Mouse (Mus musculus) splenic B cell, adult 2 months (primary cell): ENCODE measurements around the gene Srsf7.

Experiments used
- DNase-seq: peaks from one replicate; pipeline ENCODE4 v3.0.0-alpha.2; 2011; ENCODE audit warnings: low read depth, low spot score
- H3K27me3 ChIP-seq: 2 replicates; pipeline ENCODE4 v1.6.1; 2012; ENCODE audit warnings: mild to moderate bottlenecking, low read length, moderate library complexity, mixed read lengths; ENCODE audit not compliant: control insufficient read depth, poor library complexity, insufficient read depth, severe bottlenecking
- H3K36me3 ChIP-seq: 2 replicates; pipeline ENCODE4 v1.6.1; 2012; ENCODE audit warnings: mild to moderate bottlenecking, low read length, moderate library complexity, mixed read lengths; ENCODE audit not compliant: control insufficient read depth, poor library complexity, insufficient read depth, severe bottlenecking

The Srsf7 gene

DNA sequence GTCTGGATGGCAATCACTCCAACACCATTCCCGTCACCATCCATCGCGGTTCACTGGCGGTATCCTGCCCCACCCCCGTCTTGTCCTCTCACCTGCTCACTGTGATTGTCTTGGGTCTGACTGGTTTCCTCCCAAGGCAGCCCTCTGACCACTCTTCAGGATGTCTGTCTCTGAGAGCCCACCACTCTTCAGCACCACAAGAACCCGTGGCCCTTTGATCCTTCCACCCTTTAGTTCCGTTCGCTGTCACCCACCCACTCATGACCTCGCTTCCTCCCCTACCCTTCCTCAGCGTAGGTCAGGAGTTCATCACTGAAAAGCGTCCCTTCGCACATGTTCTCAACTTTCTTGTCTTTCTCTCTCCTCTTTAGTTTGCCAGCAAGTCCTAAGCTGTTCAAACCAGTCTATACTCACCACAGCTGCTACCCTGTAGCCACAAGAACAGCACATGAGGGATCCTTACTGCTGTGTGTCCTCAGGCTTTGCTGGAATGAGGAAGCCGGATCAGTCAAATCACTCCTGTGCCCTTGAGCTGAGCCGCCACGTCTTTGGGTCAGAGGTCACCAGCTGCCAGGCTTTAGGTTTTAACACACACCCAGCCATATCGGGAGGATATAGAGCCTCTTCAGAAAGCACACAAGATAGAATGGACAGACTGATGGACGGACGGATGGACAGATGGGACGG is 32.3 kb downstream of the Srsf7 start:
- H3K36me3 ChIP-seq = no peaks in the 10 kb centered on the region
- no peaks in the 10 kb centered on the region for H3K27me3 ChIP-seq
- peak; percentile 50 for DNase-seq

DNA sequence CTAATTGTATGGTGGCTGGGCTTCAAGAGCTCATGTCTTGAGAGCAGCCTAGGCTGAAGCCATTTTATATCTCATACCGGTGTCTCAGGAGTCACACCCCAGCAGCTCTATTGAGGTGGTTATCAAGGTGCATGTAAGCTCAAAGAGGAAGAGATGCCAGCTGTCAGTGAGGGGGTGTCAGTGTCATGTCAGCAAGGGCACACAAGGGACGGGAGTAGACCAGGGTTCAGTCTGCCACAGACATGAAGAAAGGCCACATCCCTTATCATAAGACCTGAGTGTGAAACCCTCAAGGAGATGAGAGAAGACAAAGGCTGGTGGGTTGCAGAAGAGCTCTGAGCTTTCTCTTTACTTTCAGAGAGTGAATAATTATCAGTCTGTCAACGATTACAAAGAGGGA is 33.0 kb downstream of the Srsf7 start:
- H3K27me3 ChIP-seq = no peaks in the 10 kb centered on the region
- peak; percentile 59 for DNase-seq
- H3K36me3 ChIP-seq = no peaks in the 10 kb centered on the region

GRCm38 (mm10) chr17:80173708-80174107 is 33.4 kb downstream of the Srsf7 start:
- no peak for DNase-seq
- no peaks in the 10 kb centered on the region for H3K36me3 ChIP-seq
- H3K27me3 ChIP-seq = no peaks in the 10 kb centered on the region

DNA sequence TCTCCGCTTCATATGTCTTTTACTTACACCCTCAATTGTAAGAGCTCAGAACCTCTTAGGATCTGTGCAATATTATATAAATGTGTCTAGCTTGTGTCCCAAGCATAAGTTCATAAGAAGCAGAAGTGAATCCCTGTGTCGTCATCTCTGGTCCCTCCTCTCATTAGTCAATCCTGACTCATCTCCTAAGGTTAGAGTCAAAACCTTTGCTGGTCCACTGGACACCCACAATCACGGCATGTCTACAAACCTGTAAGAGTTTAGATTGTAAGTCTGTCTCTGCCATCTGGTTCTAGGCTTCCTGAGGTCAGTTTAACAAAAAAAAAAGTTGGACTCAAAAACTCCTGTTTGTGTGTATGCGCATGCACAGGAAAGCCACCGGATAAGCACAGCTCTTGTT is 34.3 kb downstream of the Srsf7 start:
- DNase-seq = peak; percentile 42
- H3K36me3 ChIP-seq = no peaks in the 10 kb centered on the region
- H3K27me3 ChIP-seq = no peaks in the 10 kb centered on the region

GRCm38 (mm10) chr17:80171948-80172347 is 35.2 kb downstream of the Srsf7 start:
- Histone ChIP-seq H3K36me3 (no peaks in the 10 kb centered on the region), H3K27me3 (no peaks in the 10 kb centered on the region)
- DNase-seq = no peak

GRCm38 (mm10) chr17:80170951-80171350 is 36.2 kb downstream of the Srsf7 start:
- Histone ChIP-seq H3K27me3 (no peaks in the 10 kb centered on the region), H3K36me3 (no peaks in the 10 kb centered on the region)
- no peak for DNase-seq

GRCm38 (mm10) chr17:80169792-80170191 is 37.3 kb downstream of the Srsf7 start:
- no peak for DNase-seq
- H3K36me3 ChIP-seq = no peaks in the 10 kb centered on the region
- no peaks in the 10 kb centered on the region for H3K27me3 ChIP-seq

DNA sequence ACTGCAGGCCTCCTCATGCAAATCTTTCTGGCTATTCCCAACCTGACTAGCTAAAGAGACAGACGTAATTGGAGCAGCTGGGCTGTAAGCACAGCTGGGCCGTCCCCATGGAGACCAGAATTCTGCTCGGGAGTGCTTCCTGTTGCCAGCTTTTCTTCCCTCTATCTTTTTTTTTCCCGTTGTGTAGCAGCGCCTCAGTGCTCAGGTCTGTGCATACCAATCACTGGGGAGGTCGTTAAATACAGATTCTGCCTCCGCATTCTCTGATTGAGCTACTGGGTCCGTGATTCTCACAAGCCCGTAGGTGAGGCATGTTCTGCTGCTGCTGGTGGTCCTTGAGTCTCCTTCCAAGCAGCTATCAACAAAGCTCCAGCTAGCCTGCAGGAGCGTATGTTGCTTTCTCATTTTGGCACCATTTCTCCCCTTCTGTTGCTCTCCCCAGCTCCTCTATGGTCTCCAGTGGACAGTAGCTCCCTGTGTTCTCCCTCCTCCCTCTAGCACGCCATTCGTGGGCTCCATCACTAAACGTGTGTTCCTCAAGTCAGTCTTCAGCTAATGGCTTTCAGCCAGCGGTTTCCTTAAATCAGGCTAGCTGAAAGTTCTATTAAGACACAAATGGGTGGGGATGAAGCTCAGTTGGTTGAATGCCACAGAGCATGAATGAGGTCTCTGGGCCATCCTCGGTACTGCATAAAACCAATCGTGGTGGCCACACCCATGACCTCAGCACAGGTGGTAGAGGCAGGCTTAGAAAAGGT is 38.5 kb downstream of the Srsf7 start:
- no peak for DNase-seq
- no peaks in the 10 kb centered on the region for H3K36me3 ChIP-seq
- H3K27me3 ChIP-seq = no peaks in the 10 kb centered on the region

GRCm38 (mm10) chr17:80167851-80168251 is 39.3 kb downstream of the Srsf7 start:
- H3K36me3 ChIP-seq = no peaks in the 10 kb centered on the region
- DNase-seq = no peak
- no peaks in the 10 kb centered on the region for H3K27me3 ChIP-seq

DNA sequence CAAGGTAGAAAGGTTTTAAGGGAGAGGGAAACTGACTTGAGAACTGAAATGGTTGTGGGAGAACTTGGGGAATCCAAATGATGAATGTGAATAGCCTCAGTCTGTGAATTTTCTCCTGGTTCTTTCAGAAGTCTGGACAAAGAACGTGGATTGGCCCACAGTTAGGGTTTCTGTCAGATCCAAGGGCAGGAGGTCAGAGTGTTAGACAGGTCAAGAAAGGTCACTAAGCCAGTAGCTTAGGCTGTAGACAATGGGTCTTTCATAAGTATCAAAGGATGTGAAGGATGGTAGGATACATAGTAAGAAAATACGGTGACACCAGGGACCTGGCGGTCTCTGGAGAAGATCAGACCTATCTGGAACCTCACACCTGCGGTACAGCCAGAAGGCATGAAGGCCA is 39.7 kb downstream of the Srsf7 start:
- DNase-seq = no peak
- no peaks in the 10 kb centered on the region for H3K36me3 ChIP-seq

GRCm38 (mm10) chr17:80166346-80166745 is 40.8 kb downstream of the Srsf7 start:
- no peak for DNase-seq
- Histone ChIP-seq H3K36me3 (no peaks in the 10 kb centered on the region), H3K27me3 (no peaks in the 10 kb centered on the region)

More for the DNA sequence above, 39.7 kb downstream of the Srsf7 start:
- no peaks in the 10 kb centered on the region for H3K27me3 ChIP-seq

DNA sequence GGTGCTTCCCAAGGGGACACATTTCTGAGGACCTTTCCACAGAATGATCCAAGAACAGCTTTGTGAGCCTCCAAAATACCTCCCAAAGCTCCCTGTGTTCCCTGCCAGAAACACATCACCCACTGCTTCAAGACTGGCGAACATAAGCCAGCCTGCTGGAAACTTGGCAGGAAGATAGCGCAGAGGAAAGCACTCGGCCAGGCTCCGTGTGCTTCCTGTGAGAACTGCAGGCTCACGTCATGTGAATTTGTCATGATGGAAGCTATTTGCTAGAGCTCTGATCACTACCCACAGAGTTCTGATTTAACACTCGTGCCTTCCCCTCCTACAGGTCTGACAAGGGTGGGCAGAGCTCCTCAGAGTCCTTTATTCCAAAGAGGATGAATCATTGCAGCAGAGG is 41.4 kb downstream of the Srsf7 start:
- Histone ChIP-seq H3K36me3 (no peaks in the 10 kb centered on the region), H3K27me3 (no peaks in the 10 kb centered on the region)
- no peak for DNase-seq

GRCm38 (mm10) chr17:80163991-80164390 is 43.1 kb downstream of the Srsf7 start:
- H3K27me3 ChIP-seq = no peaks in the 10 kb centered on the region
- no peaks in the 10 kb centered on the region for H3K36me3 ChIP-seq
- no peak for DNase-seq

DNA sequence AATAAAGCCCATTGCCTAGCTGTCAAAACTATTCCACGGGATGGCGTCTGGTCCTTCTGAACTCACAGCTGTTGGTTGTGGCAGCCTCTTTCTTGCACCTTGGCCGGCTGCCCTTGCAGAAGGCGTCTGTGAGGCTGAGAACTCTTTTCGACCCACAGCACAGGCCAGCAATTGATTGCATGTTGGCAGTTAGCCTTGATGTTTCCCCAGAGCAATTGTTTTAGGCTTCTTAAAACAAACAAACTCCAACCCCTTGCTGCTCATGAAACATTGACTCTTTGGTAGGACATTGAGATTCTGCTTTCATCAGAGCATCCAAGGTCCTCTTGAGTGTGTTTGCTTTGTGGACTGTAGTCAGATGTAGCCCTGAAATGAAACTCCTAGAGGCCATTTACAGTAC is 46.7 kb downstream of the Srsf7 start:
- H3K27me3 ChIP-seq = no peaks in the 10 kb centered on the region
- H3K36me3 ChIP-seq = no peaks in the 10 kb centered on the region
- DNase-seq = no peak

DNA sequence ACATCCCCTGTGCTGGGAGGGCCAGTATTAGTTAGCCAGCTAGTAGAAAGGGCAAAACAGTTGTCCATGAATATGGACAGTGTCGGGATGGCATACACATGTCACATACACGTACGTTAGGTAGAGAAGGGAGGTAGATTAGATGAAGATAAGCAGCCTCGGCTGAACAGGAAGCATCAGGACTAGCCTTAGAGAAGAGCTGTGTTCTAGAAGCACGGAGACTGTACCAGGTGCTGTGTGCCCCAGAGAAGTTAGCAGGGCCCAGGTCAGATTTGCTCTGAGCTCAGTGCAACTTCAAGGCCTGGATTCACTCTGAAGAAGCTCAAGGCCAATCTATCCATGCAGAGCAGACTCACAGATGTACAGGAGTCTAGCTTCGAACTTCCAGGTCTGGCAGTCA is 49.6 kb downstream of the Srsf7 start:
- Histone ChIP-seq H3K27me3 (no peaks in the 10 kb centered on the region), H3K36me3 (no peaks in the 10 kb centered on the region)
- no peak for DNase-seq
